Mouse (Mus musculus) heart, embryonic 16.5 days (tissue): ENCODE measurements at regions not wholly inside any gene's neighbourhood (a gene's known extent, or its start where the extent isn't known, plus 50 kb on each side); places are given as distances from the start of the nearest gene placed in this dataset.
A peak's percentile ranks its signal among the peaks of the same experiment; 100 is the strongest.
"Not testable (repeated sequence)": the region's sequence is repeated elsewhere in the genome, so short reads cannot be mapped to it uniquely, and the experiment has no call there.

ENCODE experiments used
- ATAC-seq: fragments of 200-750 bp; cut with Nextera tagmentation; replicated peaks from 2 replicates; pipeline ENCODE4 v1.8.0; 2017; ENCODE audit warnings: moderate number of reproducible peaks; ENCODE audit not compliant: insufficient read depth, low FRiP score; ENCODE audit errors: extremely low read depth
- H3K27ac ChIP-seq: fragments of 300-500 bp; sonication (generic); 2 replicates; pipeline ENCODE4 v1.5.1; 2014; ENCODE audit warnings: mild to moderate bottlenecking, low read length, control low read depth, moderate library complexity
- H3K27me3 ChIP-seq: fragments of 300-500 bp; sonication (generic); 2 replicates; pipeline ENCODE4 v1.6.1; 2014; ENCODE audit warnings: low read length, mixed read lengths; ENCODE audit not compliant: control insufficient read depth, insufficient read depth
- H3K36me3 ChIP-seq: fragments of 300-500 bp; sonication (generic); 2 replicates; pipeline ENCODE4 v1.6.1; 2014; ENCODE audit not compliant: control insufficient read depth, insufficient read depth
- H3K4me1 ChIP-seq: fragments of 300-500 bp; sonication (generic); 2 replicates; pipeline ENCODE4 v1.6.1; 2014; ENCODE audit warnings: low read length, mixed read lengths; ENCODE audit not compliant: control insufficient read depth, insufficient read depth
- H3K4me2 ChIP-seq: fragments of 300-500 bp; sonication (generic); 2 replicates; pipeline ENCODE4 v1.6.1; 2014; ENCODE audit warnings: low read depth, mild to moderate bottlenecking, control low read depth, low read length
- H3K4me3 ChIP-seq: fragments of 300-500 bp; sonication (generic); 2 replicates; pipeline ENCODE4 v1.5.1; 2014; ENCODE audit warnings: mild to moderate bottlenecking, control low read depth, low read length
- H3K9ac ChIP-seq: fragments of 300-500 bp; sonication (generic); 2 replicates; pipeline ENCODE4 v1.6.1; 2014; ENCODE audit warnings: low read length, control low read depth
- H3K9me3 ChIP-seq: fragments of 300-500 bp; sonication (generic); replicated peaks from 2 replicates; pipeline ENCODE4 v1.6.1; 2016; ENCODE audit warnings: low read length; ENCODE audit not compliant: control insufficient read depth
- WGBS: fragments of 180-500 bp; shearing (Covaris S2); extraction: QIAGEN DNeasy Blood & Tissue Kit; methylation state at CpG from one replicate; pipeline ENCODE4 v1.1.7; 2014; 5-methylcytosine and 5-hydroxymethylcytosine counted together

GRCm38 (mm10) chr13:99128979-99129378, 55.6 kb upstream of the Zfp366 start:
- Histone ChIP-seq H3K4me3 (no peak overlapping the region), H3K27ac (peak overlapping the region; percentile 37; the same call in 1 of the 2 replicates), H3K9ac (no peak overlapping the region), H3K9me3 (no peaks in the 10 kb centered on the region), H3K4me1 (peaks cover 19% of the 10 kb centered on the region), H3K27me3 (no peaks in the 10 kb centered on the region), H3K36me3 (no peaks in the 10 kb centered on the region), H3K4me2 (no peak overlapping the region)
- WGBS, result 14% methylated on average over 2 of the region's 2 CpGs
- no peak for ATAC-seq

GRCm38 (mm10) chr13:99128284-99128691, 56.3 kb upstream of the Zfp366 start:
- peaks cover 19% of the 10 kb centered on the region for H3K4me1 ChIP-seq
- no peaks in the 10 kb centered on the region for H3K9me3 ChIP-seq
- H3K27ac ChIP-seq, result 0 out of 2 replicates have a peak overlapping the region, but pooled peaks have one; percentile 6
- H3K9ac ChIP-seq, result no peak overlapping the region
- no peak for ATAC-seq
- H3K4me3 ChIP-seq, result no peak overlapping the region
- H3K27me3 ChIP-seq, result no peaks in the 10 kb centered on the region
- WGBS, result 57% methylated on average over 5 of the region's 5 CpGs
- H3K4me2 ChIP-seq, result no peak overlapping the region
- H3K36me3 ChIP-seq, result no peaks in the 10 kb centered on the region

- Histone ChIP-seq H3K27ac (no peak overlapping the region), H3K4me2 (no peak overlapping the region), H3K9me3 (no peaks in the 10 kb centered on the region), H3K36me3 (no peaks in the 10 kb centered on the region), H3K9ac (no peak overlapping the region), H3K27me3 (no peaks in the 10 kb centered on the region), H3K4me1 (peaks cover 19% of the 10 kb centered on the region), H3K4me3 (no peak overlapping the region)
- ATAC-seq, result no peak
- WGBS, result 80% methylated on average over 5 of the region's 5 CpGs
These were observed 56.9 kb upstream of the Zfp366 start for GRCm38 (mm10) chr13:99127716-99128115.

- H3K4me1 ChIP-seq, result peaks cover 19% of the 10 kb centered on the region
- not testable (repeated sequence) for H3K27ac ChIP-seq, ATAC-seq, H3K9me3 ChIP-seq, H3K27me3 ChIP-seq, H3K36me3 ChIP-seq, H3K4me3 ChIP-seq, H3K4me2 ChIP-seq, H3K9ac ChIP-seq
- 98% methylated on average over 10 of the region's 10 CpGs for WGBS
These were observed 57.7 kb upstream of the Zfp366 start for GRCm38 (mm10) chr13:99126971-99127370.

- Histone ChIP-seq H3K27ac (no peak overlapping the region), H3K4me1 (peaks cover 19% of the 10 kb centered on the region), H3K27me3 (no peaks in the 10 kb centered on the region), H3K4me3 (no peak overlapping the region), H3K9me3 (no peaks in the 10 kb centered on the region), H3K36me3 (no peaks in the 10 kb centered on the region), H3K9ac (no peak overlapping the region), H3K4me2 (no peak overlapping the region)
- 75% methylated on average over 8 of the region's 8 CpGs for WGBS
- ATAC-seq, result no peak
These were observed 58.1 kb upstream of the Zfp366 start for GRCm38 (mm10) chr13:99126538-99126937.

GRCm38 (mm10) chr13:99125946-99126345, 58.7 kb upstream of the Zfp366 start:
- Histone ChIP-seq H3K4me2 (no peak overlapping the region), H3K27ac (peak overlapping the region; percentile 84; the same call in 1 of the 2 replicates), H3K9me3 (no peaks in the 10 kb centered on the region), H3K36me3 (no peaks in the 10 kb centered on the region), H3K27me3 (no peaks in the 10 kb centered on the region), H3K9ac (no peak overlapping the region), H3K4me1 (peaks cover 19% of the 10 kb centered on the region), H3K4me3 (no peak overlapping the region)
- ATAC-seq, result no peak
- WGBS, result 75% methylated on average over 1 of the region's 1 CpGs

GRCm38 (mm10) chr13:99124894-99125570, 59.6 kb upstream of the Zfp366 start:
- Histone ChIP-seq H3K36me3 (no peaks in the 10 kb centered on the region), H3K27me3 (no peaks in the 10 kb centered on the region), H3K9ac (0 out of 2 replicates have a peak overlapping the region, but pooled peaks have one; percentile 7), H3K27ac (peak overlapping the region; percentile 84), H3K4me1 (peaks cover 19% of the 10 kb centered on the region), H3K4me3 (no peak overlapping the region), H3K4me2 (no peak overlapping the region), H3K9me3 (no peaks in the 10 kb centered on the region)
- 44% methylated on average over 10 of the region's 10 CpGs for WGBS
- peak; percentile 88 for ATAC-seq

- no peaks in the 10 kb centered on the region for H3K9me3 ChIP-seq
- H3K4me3 ChIP-seq, result no peak overlapping the region
- ATAC-seq, result no peak
- 51% methylated on average over 2 of the region's 2 CpGs for WGBS
- H3K4me2 ChIP-seq, result no peak overlapping the region
- no peak overlapping the region for H3K9ac ChIP-seq
- H3K36me3 ChIP-seq, result no peaks in the 10 kb centered on the region
- H3K27ac ChIP-seq, result peak overlapping the region; percentile 84
- H3K27me3 ChIP-seq, result no peaks in the 10 kb centered on the region
- H3K4me1 ChIP-seq, result peaks cover 19% of the 10 kb centered on the region
These were observed 60.5 kb upstream of the Zfp366 start for GRCm38 (mm10) chr13:99124141-99124540.

- peaks cover 16% of the 10 kb centered on the region for H3K4me1 ChIP-seq
- no peak for ATAC-seq
- no peak overlapping the region for H3K9ac ChIP-seq
- H3K36me3 ChIP-seq, result no peaks in the 10 kb centered on the region
- 80% methylated on average over 12 of the region's 12 CpGs for WGBS
- H3K27me3 ChIP-seq, result no peaks in the 10 kb centered on the region
- H3K27ac ChIP-seq, result no peak overlapping the region; the same call in 1 of the 2 replicates
- H3K9me3 ChIP-seq, result no peaks in the 10 kb centered on the region
- no peak overlapping the region for H3K4me3 ChIP-seq
- no peak overlapping the region for H3K4me2 ChIP-seq
These were observed 61.0 kb upstream of the Zfp366 start for GRCm38 (mm10) chr13:99123476-99124140.
